Mouse (Mus musculus) cerebellum, adult 11-12 months (tissue): Measurements from ENCODE around the gene Abr.
A peak's percentile ranks its signal among the peaks of the same experiment; 100 is the strongest.

Experiments used
- DNase-seq: peaks from one replicate; pipeline ENCODE4 v3.0.0; 2022

Gene Abr

GRCm38 (mm10) chr11:76515123-76515522 lies 107.0 kb downstream of the Abr start:
- DNase-seq, result no peak

DNA sequence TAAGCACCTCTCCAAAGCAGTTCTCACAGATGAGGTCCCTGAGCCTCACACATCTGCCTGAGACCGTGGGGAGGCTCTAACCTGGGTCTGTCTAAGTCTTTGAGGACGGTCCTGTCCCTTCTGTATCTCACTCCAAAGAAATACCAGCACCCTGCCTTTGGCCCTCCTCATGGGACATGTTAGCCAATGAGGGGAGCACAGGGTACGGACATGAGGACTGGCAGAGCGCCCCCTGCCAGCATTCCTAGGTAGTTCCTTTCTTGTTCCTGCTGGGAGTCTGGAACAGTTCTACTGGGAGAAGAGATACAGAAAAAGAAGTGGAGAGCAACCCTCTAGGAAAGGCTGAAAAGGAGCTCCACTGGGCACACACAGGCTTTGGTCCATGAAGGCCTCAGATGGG lies 111.1 kb downstream of the Abr start:
- no peak for DNase-seq

GRCm38 (mm10) chr11:76509751-76510723 lies 112.1 kb downstream of the Abr start:
- peak; percentile 83 for DNase-seq

DNA sequence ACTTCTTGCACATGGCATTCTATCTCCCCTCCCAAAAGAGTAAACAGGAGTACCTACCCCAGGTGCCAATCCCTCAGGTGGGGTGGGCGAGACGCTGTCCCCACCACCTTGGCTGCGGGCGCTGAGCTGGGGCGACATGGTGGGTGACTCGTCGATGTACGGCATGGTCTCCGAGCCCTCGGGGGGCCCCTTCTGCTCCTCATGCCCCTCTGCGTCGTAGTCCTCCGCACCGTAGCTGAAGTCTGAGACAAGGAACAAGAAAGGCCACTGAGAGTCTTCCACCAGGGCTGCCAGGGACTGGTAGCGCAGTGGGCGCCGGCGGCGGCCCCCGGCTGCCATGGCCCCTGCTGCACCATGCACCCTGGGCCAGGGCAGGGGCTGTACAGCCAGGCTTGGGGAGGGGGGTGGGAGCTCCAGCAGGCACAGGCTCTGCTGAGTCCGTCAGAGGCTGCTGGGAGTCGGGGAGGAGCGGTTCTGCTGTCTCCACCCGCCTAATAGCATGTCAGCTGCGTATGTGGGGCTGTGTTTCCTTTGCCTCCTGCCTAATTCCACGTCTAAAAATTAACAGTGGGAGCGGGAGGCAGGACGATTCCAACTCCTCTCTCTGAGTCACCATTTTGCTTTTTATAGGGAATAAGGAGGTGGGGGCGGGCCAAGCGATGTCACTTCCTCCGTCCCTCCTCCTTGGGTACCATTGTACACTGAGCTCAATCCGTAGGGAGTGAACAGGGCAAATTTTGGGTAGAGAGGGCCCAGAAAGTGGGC lies 113.1 kb downstream of the Abr start:
- no peak for DNase-seq

DNA sequence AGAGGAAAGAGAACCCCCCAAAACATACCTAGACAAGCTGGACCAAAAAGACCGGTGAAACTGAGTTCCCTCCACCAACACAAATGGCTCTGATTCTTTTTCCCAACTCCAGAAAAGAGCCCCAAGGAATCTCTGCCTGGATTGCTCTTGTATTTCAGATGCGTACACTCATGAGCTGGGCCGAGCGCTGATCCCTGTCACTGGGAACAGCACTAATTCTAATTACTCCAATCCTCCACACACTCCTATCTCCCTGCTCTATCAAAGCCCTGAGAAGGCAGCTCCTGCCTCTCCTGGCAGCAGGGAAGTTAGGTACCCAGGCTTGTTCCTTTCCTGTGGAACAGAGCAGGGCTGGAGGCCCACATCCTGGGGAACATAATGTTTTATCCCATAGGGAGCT lies 114.0 kb downstream of the Abr start:
- DNase-seq, result no peak

DNA sequence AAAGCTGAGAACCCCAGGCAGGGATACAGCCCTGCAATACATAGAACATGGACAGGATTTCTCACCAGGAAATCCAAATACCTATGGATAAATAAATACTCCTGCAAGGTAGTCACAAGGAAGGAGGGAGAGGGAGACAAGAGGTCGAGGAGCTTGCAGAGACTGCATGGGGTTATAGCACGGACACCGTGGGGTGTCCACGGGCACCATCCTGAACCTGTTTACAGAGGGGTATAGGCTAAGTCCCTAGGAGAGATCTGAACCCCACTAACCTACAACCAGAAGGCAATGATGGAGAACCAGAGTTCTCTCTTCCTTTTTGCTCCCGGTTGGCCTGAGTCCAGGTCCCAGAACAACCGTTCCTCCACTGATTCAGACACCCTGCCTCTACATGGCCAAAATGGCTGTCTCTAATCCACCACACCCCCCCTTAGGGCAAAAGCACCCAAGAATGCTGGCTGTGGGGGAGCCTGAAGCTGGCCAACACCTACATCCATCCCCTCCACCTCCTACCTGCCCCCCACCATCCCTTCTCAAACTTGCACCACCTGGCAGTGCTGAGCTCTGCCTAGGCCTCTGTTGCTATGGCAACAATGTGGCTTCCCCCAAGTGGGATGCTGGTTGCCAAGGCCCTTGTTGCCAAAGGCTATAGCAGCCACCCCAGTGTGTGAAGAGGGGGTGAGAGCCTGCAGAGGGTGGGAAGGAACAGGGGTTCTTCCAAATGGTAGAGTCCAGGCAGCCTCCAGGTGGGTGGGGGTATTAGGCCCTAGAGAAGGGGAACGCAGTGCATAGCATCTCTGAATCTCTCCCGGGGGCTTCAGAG lies 114.6 kb downstream of the Abr start:
- DNase-seq, result no peak

GRCm38 (mm10) chr11:76506514-76507228 lies 115.4 kb downstream of the Abr start:
- no peak for DNase-seq

GRCm38 (mm10) chr11:76505106-76505505 lies 117.0 kb downstream of the Abr start:
- no peak for DNase-seq

DNA sequence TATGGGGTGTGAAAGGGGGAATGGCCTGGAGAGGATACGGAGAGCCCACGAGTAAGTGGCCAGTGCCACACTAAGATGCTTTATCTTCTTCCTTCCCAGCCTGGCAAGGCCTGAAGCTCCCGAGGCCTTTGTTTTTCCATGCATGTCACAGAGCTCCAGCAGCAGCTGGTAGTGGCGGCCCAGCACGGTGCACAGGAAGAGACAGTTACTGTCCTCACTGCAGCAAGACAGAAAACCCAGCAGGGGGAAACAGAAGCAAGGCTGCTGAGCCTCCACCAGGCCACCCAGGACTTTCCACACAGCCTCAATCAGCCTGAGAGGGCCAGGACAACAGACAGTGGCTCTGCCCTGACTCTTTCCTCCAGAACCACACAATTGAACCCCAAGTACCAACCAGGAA lies 118.1 kb downstream of the Abr start:
- no peak for DNase-seq

GRCm38 (mm10) chr11:76499987-76500386 lies 122.1 kb downstream of the Abr start:
- DNase-seq, result no peak

- DNase-seq, result no peak
Observed at GRCm38 (mm10) chr11:76499564-76499963, 122.5 kb downstream of the Abr start.

DNA sequence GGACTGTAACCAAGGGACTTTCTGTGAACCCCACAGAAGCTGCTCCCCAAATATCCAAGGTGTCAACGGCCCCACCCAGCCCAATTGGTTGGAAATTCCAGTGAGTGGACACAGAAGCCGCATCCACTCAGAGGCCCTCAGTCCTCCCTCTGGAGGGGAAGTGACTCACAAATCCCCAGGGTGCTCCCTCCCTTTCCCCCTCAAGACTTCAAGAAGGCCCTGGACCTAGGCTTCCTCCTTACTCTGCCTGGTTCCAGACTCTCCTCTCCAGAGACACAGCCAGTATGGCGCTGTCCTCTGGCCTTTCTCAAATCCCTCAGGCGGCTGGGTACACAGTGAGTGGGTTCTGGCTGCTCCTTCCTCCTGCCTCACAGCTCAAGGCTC lies 124.4 kb downstream of the Abr start:
- DNase-seq, result no peak

- DNase-seq, result no peak
Observed at GRCm38 (mm10) chr11:76497066-76497768, 124.9 kb downstream of the Abr start.

DNA sequence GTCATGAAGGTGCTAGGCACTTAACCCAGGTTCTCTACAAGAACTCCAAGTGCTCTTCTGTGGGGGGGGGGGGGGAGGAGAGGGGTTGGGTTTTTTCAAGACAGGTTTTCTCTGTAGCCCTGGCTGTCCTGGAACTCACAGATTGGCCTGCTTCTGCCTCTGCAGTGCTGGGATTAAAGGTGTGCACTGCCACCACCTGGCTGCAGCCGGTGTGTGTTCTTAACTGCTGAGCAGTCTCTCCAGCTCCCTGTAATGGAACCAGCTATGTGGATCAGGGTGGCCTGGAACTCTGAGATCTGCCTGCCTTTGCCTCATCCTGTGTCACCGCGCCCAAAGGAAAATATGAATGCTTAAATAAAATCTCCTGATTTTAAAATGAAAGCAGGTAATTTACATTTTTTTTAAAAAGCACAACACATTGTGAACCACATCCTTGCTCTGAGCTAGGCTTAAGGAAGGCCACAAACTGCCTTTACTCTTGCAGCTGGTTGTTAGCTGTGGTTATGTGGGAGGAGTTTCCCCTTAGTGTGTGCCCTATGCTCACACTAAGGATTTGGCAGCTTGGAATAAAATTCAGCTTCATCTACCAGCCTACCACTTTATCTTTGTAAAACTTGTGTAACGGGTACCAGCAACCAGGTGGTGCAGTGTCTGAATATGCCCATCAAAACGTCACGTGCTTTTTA lies 125.9 kb downstream of the Abr start:
- DNase-seq, result no peak

- peak; percentile 22 for DNase-seq
Observed at GRCm38 (mm10) chr11:76495127-76496028, 126.7 kb downstream of the Abr start.

- DNase-seq, result peak; percentile 74
Observed at GRCm38 (mm10) chr11:76494360-76495126, 127.6 kb downstream of the Abr start.

DNA sequence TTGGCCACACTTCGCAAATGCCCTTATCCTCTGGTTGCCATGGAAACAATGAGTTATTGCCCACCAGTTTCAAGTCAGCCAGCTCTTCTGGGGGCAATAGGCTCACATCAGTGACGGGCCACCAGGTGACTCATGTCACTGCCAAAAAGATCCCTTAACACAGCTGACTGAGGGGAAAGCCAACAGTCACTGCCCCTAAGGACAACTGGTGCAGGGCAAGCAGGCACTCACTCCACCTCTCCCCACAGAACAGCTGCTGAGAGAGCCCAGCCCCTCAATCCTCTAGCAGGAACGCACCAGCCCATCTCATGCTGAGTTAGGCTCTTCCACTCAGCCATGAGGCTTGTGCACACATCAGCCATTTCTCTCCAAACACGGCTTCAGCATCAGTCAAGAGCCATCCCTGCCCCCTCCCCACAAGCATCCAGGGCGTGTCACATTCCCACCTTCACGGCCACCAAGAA lies 128.3 kb downstream of the Abr start:
- DNase-seq, result no peak

DNA sequence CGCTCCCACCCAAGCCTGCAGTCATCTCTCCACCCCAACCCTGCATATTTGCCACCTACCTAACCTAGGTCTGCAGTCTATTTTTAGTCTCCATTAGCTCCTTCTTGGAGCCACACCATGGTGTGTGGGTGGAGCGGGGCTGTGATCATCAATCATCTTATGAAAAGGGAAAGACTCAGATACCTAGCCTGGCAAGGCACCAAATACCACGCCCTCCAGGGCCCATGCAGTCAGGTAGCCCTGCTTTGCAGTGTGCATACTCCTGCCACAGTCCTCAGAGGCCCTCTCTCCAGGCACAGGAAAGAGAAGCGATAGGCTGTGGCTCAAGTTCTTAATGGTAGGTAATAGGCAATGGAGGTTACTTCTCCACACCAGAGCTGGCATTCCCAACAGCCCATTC lies 128.9 kb downstream of the Abr start:
- no peak for DNase-seq

- DNase-seq, result no peak
Observed at GRCm38 (mm10) chr11:76491817-76492216, 130.3 kb downstream of the Abr start.
